Mouse (Mus musculus) MEL (cell line): ENCODE results near the gene Cdan1.

Source experiments
- POLR2A ChIP-seq, 2 experiments: IDR thresholded peaks; 2 replicates each; pipeline ENCODE4 v1.6.1; 2011 to 2012; ENCODE audit warnings: low read length in 2 of 2, mild to moderate bottlenecking in 2 of 2, control low read depth in 1 of 2, improper control_type of control experiment in 1 of 2, low read depth in 1 of 2, moderate library complexity in 1 of 2; ENCODE audit not compliant: control insufficient read depth in 1 of 2, insufficient read depth in 1 of 2, poor library complexity in 1 of 2
- UBTF ChIP-seq: IDR thresholded peaks from 2 replicates; pipeline ENCODE4 v1.6.1; 2012; ENCODE audit warnings: low read depth, mild to moderate bottlenecking, inconsistent platforms, low read length, improper control_type of control experiment, moderate library complexity, borderline replicate concordance; ENCODE audit not compliant: insufficient read depth

DNA sequence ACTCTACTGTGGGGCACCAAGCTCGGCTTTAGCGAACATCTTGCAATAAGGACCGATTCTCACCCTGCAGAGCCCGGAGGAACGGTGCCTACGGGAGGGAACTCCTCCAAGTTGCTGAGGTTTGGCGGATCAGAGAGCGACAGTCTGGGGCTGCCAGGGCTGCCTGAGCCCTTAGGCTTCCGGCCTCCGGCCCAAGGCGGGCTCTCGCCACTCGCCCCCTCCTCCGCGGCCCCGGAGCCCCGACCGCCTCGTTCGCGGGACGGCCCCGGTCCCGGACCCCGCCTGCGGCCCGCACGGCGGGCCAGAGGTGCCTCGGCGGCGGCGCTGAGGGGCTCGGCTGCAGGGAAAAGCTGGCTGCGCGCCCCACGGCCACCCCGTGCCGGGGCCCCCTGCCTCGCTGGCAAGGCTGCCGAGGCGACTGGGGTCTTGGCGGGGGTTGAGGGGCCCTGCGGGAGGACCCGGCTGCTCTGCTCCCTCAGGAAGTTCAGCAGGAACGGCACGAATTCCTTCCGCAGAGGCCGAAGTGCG, 119.2 kb downstream of the Cdan1 start:
- TF ChIP-seq POLR2A (IDR thresholded peaks at IDR 0.05; ENCODE audit: control insufficient read depth in 1 of 2, insufficient read depth in 1 of 2, low read depth in 1 of 2, low read length in 2 of 2, poor library complexity in 1 of 2) (no peak), UBTF (no peak)
